Mouse (Mus musculus): ENCODE measurements at regions not wholly inside any gene's neighbourhood (a gene's known extent, or its start where the extent isn't known, plus 50 kb on each side); places are given as distances from the start of the nearest gene placed in this dataset.

DNA sequence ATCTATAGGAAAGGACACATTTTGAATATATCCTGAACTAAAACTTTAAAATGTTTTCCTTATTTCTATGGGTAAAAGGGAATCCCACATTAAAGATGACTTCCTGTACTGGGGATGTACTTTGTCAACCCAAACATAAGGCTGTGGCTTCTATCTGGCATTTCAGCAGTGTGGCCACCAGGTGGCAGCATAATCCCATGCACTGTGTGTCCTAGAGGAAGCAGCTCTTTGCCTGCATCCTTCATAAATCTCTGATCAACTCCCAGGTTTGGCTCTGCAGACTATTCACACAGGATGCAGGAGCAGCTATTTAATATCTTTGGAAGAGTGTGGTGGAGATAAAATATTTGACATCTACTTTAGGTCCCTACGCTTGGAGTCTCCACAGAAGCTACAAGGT lies 59.1 kb downstream of the Bmp15 start:
- intact Hi-C loops (cut with DNase I), result loop anchor here (2.0 to 10.0 kb wide), 3 partner anchors 213 to 1146 kb away; no protein-coding TSS in a partner anchor
- peak; percentile 56 to 69 for DNase-seq (ENCODE audit: low spot score in 2 of 2)

DNA sequence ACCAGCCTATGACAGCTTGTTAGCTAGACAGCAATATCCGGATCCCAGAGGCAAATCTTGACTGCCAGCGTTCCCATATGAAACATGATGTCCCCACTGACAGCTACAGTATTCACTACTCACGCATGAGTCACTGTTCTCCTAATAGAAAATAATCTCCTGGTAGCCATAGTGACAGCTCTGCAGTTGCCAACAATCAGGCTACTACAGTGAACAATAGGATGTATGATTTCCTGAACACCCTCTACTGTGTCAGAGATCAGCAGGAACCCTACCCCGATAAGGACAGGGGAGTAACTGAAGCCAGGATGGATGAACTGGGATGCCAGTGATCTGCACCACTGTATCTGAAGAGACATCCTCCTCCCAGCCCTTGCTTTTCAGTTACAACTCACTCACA lies 62.0 kb downstream of the Bmp15 start:
- intact Hi-C loops (cut with DNase I), result loop anchor here (10.0 kb wide), 1 partner anchor 846 kb away; no protein-coding TSS in a partner anchor
- DNase-seq (ENCODE audit: low spot score in 2 of 2), result peak in 1 of 2 experiments; percentile 4

DNA sequence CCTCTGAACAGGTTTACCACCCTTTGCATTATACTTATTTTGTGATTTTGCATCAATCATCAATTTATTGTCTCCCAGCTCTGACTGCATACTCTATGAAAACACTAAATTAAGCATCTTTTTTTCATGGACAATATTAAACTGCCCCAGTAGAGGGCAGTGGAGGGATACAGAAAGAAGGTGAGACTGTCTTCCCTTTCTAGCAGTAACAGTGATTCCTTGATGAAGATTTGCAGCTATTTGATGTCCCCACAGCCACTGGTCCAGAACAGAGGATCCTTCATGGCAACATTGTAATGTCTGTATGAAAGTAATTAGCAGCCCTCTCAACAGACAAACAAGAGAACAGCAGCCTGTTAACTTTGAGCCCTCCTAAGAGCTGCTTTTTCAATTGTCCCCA lies 66.5 kb downstream of the Bmp15 start:
- peak; percentile 28 for DNase-seq (ENCODE audit: low spot score in 2 of 2)
- intact Hi-C loops (cut with DNase I), result loop anchor here (10.0 kb wide), 1 partner anchor 851 kb away; no protein-coding TSS in a partner anchor

DNA sequence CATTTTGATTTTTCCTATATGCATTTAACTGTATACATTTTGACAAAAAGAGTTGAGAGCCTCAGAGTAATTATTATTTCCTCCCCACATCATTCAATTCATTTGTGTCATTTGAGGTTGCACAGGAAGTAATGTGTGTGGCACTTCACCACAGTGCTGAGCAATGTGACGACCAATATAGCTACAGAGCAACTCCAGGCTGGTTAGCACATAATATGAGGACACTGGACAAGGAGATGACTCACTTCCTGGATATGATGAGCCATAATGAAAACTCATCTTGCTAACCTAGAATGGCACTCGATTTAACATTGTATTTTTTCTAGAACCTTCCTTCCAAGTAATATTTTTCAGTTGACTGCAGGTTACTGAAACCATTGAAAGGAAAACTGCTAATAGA lies 67.6 kb downstream of the Bmp15 start:
- no peak for DNase-seq (ENCODE audit: low spot score in 2 of 2)
- intact Hi-C loops (cut with DNase I), result loop anchor here (10.0 kb wide), 1 partner anchor 852 kb away; no protein-coding TSS in a partner anchor

All from left cerebral cortex, postnatal 25 days (tissue).